Mouse (Mus musculus): ENCODE results near the gene Ccdc187. TPM values are rescaled to one million over a fixed set of nuclear protein-coding genes. Genes with fewer than 3 reads are reported as not detected.
A peak's percentile ranks its signal among the peaks of the same experiment; 100 is the strongest.

Ccdc187 gene
- total RNA-seq, 1 experiment from 2014 or later: not detected

DNA sequence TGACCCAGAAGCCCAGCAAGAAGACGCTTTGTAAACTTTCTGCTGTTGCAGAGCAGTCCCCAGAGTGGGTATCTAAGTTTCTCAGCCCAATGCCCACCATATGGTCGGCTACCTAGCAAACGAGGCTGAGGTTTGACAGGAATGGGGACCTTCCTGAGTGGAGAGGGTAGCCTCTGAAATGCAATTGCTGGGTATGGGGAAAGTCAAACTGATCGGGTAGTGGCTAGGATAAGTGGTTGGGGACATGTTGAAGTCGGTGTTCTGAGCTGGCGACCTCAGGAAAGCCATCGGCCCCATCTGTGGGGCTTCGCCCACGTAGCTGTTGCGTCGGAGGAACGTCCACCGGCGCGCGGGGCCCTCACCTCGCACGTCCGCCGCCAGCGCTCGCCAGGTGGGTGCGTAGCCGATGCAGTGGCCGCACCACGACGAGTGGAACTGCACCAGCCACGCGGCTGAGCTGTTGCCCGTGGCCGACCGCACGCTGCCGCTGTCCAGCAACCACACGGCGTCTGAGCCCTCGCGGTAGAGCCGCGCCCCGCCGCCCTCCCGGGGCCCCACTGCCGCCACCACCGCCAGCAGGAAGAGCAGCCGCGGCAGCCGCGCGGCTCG, 57.6 kb downstream of the Ccdc187 start:
- no peak for ATAC-seq (replicated peaks; ENCODE audit: insufficient number of reproducible peaks, low FRiP score, low TSS enrichment, poor library complexity, severe bottlenecking)

DNA sequence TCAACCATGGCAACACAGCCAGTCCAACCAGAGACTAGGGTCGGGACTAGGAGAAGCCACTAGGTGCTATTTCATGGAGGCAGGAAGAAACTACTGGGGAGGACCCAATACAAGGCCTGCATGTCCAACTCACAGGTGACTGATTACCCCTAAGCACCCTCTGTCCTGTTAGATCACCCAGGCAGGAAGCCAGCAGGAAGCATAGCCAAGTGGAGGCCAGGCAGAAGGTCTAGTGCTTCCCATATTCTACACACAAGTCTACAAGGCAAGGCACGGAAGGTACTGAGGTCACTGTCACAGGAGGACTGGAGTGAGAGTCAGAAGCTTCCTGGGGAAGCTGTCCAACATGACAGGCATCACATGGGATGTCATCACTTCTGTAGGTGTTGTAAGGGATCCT, 59.6 kb downstream of the Ccdc187 start:
- ATAC-seq (replicated peaks; ENCODE audit: insufficient number of reproducible peaks, low FRiP score, low TSS enrichment, poor library complexity, severe bottlenecking): no peak

DNA sequence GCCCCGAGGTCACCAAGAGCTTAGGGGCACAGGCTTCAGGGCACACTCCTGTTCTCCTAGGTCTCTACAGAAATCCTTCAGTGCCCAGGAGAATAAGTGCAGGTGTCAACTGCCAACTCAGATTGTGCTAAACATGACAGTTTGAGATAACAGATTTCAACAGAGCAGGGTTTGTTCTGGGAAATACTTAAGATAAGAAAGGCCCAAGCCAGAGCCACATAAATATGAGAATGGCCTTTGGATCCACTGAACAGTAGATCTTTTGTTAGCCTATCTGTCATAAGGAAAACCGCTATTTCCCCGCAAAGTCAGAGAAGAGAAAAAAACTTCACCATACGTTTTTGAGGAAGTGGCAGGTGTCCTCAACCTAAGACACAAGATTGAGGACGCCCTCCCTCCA, 60.1 kb downstream of the Ccdc187 start:
- no peak for ATAC-seq (replicated peaks; ENCODE audit: insufficient number of reproducible peaks, low FRiP score, low TSS enrichment, poor library complexity, severe bottlenecking)

DNA sequence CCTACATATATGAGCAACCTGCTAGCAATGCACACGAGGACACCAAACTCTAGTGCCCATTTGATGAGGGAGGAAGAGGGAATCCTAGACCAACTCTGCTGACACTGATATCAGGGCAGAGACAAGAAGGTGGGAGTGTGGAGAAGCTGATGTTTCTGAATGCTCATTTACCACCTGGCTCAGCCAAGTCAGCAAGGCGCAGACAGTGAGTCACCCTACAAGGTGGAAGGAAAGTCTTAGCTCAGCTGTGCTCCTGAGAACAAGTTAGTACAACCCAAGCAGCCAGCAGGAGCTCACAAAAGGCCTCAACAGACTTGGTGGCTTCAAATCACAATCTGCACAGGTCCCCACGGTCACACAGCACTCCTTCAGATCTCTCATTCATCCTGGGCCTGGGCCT, 63.0 kb downstream of the Ccdc187 start:
- ATAC-seq (replicated peaks; ENCODE audit: insufficient number of reproducible peaks, low FRiP score, low TSS enrichment, poor library complexity, severe bottlenecking): no peak

DNA sequence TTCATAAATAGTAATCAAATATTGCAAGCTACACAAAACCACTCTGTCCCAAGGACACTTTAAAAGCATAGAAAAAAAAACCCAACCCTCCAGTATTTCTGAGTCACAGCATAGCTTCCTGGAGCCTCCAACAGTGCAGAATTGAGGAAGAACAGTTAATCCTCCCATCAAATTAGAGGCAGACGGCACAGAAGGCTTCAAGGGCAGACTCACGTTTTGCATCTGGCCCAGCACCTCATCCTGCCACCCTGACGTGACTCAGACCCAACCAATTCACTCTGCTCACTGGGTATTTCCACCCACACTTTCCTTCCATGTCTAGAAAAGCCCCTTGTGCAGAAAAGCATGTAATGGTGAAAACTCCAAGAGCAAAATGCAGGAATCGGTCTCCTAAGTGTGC, 64.1 kb downstream of the Ccdc187 start:
- no peak for ATAC-seq (replicated peaks; ENCODE audit: insufficient number of reproducible peaks, low FRiP score, low TSS enrichment, poor library complexity, severe bottlenecking)

DNA sequence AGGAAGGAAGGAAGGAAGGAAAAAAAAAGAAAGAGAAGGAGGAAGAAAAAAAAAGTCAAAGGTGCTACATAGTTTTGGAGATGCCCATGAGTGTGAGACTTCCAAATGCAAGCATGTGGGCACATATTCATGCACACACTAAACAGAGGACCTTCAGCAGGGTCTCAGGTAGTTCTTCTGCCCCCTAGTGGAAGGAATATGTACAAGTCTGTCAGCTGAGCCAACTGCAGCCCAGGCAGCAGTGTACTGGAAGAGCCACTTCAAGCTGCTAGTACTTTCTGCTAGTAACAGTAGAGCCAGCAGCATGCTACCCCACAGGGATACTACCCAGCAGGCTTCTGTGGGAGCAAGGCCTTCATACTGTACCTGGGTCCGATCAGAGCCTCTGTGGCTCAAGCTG, 66.6 kb downstream of the Ccdc187 start:
- ATAC-seq (replicated peaks; ENCODE audit: insufficient number of reproducible peaks, low FRiP score, low TSS enrichment, poor library complexity, severe bottlenecking): peak; percentile 68; the same call in 1 of the 2 replicates

DNA sequence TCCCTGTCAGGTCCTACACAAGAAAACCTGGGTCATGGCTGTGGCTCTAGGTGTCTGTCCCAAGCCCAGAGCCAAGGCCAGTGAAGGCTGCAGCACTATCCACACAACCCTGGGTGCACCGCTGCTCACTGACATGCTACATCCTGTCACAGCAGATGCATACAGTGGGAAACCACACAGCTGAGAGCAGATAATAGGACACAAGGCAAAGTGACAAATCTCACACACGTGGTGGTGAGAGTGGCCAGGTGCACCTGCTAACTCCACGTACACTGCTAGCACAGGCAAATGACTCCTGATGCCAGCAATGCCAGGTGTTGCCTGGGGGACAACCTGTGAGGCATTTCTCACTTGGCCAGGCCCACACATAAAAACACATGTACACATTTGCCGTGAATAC, 69.1 kb downstream of the Ccdc187 start:
- no peak for ATAC-seq (replicated peaks; ENCODE audit: insufficient number of reproducible peaks, low FRiP score, low TSS enrichment, poor library complexity, severe bottlenecking)

DNA sequence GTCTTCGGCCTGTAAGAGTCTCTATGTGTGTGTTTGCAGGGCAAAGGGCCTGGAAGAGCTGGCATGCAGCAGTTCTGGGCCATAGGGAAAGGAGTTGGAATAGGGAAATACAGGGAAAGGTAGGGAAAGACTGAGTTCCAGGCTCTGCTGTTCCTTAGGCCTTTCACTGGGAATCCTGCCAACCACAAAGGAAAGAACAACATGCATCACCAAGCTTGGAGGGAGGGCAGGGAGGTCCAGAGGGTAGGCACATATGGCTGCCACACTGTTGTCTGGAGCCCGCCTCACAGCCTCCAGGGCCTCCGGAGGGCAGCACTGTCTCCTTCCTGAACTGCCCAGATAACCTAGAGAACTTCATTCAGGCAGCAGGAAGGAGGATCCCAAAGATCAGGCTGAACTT, 70.4 kb downstream of the Ccdc187 start:
- no peak for ATAC-seq (replicated peaks; ENCODE audit: insufficient number of reproducible peaks, low FRiP score, low TSS enrichment, poor library complexity, severe bottlenecking)

DNA sequence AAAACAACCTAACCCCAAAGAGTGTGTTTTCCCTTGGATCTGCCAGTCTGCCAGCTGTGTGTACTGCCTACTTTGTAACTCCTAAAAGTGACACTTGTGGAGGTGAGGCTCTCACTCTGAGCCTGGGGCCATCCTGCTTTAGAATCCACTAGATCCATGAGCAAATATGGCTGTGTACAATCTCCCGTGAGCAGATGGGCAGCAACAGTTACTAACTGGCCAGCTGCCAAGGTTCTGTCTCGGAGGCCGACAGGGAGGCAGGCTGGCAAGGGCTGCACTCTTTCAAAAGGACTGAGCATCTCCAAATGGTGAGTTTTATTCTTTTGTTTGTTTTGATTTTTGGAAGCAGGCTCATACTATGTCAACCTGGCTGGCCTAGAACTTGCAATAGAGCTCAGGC, 79.8 kb downstream of the Ccdc187 start:
- ATAC-seq (replicated peaks; ENCODE audit: insufficient number of reproducible peaks, low FRiP score, low TSS enrichment, poor library complexity, severe bottlenecking): no peak

DNA sequence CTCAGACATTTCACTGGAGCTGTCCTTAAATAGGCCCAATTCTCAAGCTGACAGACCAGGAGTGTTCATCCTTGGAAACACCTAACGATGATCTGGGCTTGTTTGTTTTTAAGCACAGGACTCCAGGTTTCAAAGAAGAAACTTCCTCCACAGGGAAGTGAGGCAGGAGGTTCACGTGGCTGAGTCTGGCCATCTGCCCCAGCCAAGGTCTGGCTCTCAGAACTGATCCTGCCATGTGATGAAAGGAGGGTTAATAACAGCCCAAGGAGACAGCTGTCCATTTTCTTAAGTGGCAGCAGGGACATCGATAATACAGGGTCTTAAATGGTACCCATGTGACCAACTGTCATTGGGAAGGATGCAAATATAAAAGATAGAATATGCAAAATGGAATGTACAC, 84.8 kb downstream of the Ccdc187 start:
- ATAC-seq (replicated peaks; ENCODE audit: insufficient number of reproducible peaks, low FRiP score, low TSS enrichment, poor library complexity, severe bottlenecking): no peak

DNA sequence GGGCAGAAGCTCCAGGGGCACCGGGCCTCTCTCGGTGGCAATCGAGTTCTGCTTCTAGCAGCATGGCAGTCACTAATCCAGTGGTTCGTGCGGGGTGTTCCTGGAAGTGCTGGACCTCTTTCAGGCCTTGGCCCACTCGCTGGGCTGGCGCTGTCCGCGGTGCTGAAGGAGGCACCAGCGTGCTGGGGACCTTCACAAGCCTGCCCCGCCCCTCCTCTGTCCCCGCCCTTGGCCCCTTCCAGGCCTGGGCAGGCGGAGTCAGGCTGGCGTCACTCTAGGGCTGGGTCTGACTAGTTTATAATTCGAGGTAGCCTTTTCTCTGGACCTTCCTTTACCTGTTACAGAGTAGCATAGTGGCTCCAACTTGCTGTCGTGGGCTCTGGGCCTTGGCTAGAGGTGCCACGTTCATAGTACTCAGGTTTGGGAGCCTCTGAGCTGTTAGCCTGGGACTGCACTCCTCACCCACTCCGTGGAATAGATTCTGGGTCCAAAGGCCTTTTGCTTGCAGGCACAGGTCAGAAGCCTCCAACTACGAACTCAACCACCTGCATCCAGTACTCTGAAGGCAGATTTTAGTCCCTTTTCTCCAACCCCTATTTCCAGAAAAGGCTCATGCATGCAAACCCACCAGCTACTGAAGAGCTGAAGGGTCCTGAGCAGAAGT, 86.1 kb downstream of the Ccdc187 start, which contains the start of gene Lhx3:
Gene Lhx3 (minus strand): TSS at position 164 of the 664 bp plus-strand sequence.
- ATAC-seq (replicated peaks; ENCODE audit: insufficient number of reproducible peaks, low FRiP score, low TSS enrichment, poor library complexity, severe bottlenecking): no peak

DNA sequence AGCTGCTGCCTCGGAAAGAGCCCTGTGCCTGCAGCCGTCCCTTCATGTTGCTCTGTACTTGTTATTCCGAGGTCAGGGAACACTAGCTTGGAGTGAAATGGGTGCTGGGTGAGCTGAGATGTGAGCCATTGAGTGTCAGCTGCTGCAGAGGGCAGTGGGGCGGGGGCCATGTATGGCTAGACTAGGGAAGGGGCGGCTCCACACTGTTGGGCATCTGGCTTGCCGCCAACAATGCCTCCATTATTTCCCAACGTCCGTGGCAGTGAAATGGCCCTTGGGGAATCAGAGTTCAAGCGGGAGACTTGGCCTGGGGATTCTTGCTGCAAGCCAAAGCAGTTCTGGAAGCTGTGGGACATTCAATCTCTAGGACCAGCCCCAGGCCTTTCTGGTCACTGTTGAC, 86.8 kb downstream of the Ccdc187 start:
- no peak for ATAC-seq (replicated peaks; ENCODE audit: insufficient number of reproducible peaks, low FRiP score, low TSS enrichment, poor library complexity, severe bottlenecking)

DNA sequence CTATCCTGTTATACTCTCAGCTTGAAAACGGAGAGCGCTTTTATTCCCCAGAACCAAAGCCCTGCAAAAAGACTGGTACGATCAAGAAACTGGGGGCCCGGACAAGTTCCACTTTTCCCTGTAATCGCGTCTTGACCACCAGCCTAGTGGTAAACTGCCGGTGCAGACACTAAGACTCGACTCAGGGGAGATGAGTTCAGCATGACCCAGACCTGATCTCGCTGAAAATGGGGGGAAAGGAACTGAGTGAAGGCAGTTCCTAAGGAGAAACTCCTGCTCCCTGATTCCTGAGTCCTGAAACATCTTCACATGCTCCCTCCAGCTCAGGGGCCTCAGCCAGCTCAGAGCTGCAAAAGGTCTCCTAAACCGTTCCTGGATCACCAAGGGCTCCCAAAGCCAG, 88.6 kb downstream of the Ccdc187 start:
- no peak for ATAC-seq (replicated peaks; ENCODE audit: insufficient number of reproducible peaks, low FRiP score, low TSS enrichment, poor library complexity, severe bottlenecking)

DNA sequence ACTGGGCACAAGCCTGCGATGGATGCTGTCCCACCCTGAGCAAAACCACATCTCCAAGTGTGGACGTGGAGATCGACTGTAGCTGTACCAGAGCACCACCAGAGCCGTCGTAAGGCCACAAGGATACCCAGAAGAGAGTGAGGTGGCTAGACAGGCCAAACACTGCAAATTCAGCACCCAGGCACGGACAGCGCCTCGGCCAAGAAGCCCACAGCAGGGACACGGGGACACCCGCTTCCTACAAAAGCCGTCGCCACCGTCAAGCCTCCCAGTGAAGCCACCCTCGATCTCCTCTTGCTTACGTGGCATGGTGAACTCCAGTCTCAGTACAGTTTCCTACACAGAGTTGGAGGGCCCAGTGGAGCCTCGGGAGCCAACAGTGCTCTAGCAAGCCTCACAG, 89.2 kb downstream of the Ccdc187 start:
- no peak for ATAC-seq (replicated peaks; ENCODE audit: insufficient number of reproducible peaks, low FRiP score, low TSS enrichment, poor library complexity, severe bottlenecking)

DNA sequence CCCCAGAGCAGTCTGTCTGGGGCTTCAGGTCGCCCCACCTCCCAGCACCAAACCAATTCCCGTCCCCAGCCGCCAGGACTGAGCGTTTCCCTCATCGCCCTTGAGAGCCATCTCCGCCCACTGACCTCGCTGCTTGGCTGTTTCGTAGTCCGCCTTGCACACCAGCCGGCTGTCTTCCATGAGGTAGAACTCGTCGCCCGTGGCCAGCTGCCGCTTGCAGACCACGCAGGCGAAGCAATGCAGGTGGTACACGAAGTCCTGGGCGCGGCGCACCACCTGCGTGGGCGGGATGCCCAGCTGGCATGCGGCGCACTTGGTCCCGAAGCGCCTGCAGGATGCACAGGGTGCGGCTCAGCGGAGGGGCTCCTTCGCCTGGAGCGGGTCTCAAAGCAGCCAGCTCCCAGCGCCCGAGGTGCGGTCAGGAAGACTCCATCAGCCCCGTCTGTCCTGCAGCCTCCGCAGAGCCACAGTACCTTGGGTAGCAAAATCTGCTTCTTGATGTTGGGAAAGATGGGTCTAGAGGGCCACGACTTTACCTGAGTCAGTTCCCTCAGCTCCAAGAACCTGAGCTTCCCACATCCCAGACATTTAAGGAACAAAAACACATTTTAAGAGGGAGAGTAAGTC, 91.4 kb downstream of the Ccdc187 start:
- ATAC-seq (replicated peaks; ENCODE audit: insufficient number of reproducible peaks, low FRiP score, low TSS enrichment, poor library complexity, severe bottlenecking): no peak

DNA sequence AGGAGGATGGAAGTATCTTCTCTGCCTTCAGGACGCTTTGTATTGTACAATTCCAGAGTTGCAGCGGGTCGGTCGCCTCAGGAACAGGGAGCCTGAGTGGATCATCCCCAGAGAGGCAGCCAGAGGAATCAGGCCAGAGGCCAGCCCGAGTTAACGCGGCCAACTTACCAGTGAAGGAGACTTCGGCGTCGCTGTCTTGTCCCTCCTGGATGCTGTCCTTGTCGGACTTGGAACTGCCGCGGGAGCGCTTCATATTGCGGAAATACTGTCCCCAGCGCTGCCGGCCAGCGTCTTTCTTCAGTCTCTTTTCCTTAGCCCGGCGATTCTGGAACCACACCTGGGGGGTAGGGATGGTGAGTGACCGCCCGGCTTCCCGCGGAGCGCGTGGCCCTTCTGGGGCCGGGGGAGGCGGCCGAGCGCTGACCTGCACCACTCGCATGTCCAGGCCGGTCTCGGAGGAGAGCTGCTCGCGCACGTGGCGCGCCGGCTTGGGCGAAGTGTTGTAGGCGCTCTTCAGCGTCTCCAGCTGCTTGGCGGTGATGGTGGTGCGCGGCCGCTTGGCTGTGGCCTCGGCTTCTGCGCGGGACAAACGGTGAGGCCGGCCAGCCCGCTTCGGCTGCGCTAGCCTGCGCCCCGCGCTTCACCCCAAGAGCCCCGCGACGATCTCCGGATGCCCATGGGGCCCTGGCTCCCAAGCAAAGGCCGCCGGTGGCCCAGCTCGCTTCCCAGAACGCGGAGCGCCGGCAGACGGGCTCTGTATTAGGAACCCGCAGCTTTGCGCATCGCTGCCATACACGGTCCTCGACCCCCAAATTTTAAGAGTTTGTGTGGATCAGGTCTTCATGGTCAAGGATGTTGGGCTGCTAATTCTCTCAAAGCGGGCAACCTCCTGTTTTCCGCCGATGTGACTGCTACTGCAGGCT, 92.2 kb downstream of the Ccdc187 start:
- no peak for ATAC-seq (replicated peaks; ENCODE audit: insufficient number of reproducible peaks, low FRiP score, low TSS enrichment, poor library complexity, severe bottlenecking)

DNA sequence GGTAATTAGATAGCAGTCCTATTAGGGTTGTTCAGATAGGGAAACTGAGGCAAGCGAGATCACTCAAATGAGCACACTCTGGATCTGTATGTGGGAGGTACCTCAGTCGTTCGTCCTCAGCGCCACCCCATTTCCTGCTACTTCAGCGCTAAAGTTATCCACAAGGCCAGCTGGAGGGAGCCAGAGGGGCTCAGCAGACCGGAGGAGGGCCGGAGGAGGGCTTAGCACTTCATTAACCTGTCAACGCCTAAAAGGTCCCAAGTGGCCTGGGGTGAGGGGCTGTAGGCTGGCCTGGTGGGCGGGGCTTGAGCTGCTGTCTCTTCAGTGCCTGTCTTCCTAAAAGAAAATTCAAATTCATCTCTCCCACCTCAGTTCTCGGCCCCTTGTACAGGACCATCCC, 95.9 kb downstream of the Ccdc187 start:
- no peak for ATAC-seq (replicated peaks; ENCODE audit: insufficient number of reproducible peaks, low FRiP score, low TSS enrichment, poor library complexity, severe bottlenecking)

DNA sequence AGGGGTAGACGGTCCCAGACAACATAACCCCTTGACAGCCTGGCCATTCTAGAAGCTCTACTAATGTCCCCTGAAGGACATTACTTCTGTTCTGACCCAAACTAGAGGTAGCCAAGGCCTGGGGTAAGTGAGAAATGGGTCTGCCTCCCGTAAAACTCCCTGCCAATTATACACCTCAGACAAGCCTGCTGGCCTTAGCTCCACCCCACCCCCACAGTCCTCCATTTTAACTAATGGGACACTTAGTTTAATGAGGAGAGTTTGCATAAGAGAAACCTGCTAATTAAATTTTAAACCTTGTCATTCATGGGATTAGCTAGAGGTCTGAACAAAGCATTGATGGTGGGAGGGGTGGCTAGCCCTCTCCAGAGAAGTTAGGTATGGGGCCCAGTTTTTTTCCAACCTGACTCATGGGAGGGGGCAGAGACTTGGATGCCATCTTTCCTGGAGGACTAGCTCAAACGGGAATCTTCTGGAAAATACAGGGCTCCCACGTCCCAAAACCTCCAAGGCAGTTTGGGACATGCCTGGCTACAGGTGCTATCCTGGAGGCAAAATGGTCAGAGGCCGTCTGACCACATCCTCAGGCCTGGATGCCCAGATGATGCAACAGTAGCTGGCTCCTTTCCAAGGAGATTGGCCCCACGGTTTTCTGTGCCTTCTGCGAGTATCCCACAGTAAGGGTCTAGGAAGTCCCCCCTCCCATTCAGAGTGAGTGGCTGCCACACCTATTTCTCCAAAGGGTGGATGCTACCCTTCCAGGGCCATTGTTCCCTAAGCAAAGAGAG, 99.6 kb downstream of the Ccdc187 start:
- no peak for ATAC-seq (replicated peaks; ENCODE audit: insufficient number of reproducible peaks, low FRiP score, low TSS enrichment, poor library complexity, severe bottlenecking)

All from monocyte, adult 5-6 weeks (primary cell).